Mouse (Mus musculus): ENCODE measurements at regions not wholly inside any gene's neighbourhood (a gene's known extent, or its start where the extent isn't known, plus 50 kb on each side); places are given as distances from the start of the nearest gene placed in this dataset.

DNA sequence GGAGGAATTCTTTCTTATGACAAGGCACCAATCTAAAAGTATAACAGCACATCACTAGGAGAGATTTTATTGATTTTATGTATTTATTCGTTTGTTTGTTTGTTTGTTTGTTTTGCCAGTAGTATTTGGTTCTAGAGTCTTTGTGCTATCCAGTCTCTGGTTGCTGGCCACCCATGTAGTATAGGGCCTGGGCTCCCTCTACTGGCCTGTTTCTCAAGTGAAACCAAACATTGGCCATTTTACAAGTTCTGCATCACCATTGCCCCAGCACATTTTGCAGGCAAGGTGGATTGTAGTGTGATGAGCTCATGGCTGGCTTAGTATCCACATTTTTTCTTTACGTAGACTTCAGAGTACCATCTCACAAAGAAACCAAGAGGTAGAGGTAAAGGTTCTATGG, 376.9 kb upstream of the Luzp2 start:
- peak; percentile 32 to 54 for DNase-seq (ENCODE audit: low spot score in 2 of 2)
- intact Hi-C loops (cut with DNase I), result no loop called here

DNA sequence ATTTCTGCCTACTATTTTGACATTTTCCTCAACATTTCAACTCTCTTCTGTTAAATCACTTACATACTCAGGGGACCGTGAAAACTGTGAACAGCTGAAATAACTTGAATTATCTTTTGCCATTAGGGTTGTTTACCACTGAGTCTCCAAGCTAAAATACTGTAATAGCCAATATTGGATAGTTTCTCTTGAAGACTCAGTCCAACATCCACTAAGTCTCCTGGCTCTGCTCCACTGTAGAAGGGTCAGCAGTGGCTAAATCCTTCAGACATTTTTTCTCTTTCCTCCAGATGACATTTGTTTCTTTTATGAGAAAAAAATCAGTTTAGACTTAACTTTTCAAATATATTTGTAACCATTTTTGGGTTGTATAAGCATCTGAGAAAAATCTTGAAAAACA, 344.0 kb upstream of the Luzp2 start:
- intact Hi-C loops (cut with DNase I), result no loop called here
- no peak for DNase-seq (ENCODE audit: low spot score in 2 of 2)

DNA sequence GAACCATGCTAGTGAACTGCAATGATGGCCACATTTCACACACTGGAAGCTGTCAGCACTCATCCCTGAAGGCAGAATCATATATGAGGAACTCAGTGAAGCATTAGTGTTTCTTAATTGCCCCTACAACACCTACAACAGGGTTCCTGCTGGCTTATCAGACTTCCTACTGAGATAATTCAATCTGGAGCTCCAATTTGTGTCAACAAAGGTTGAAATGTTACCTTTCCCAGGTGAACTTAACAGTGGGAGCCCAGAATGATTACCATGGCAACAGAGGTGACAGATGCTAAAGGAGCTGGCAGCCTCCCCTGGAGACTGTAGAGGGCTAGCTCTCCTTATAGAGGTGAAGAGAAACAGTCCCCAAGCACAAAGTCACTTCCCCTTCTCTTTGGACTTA, 330.1 kb upstream of the Luzp2 start:
- intact Hi-C loops (cut with DNase I), result no loop called here
- DNase-seq (ENCODE audit: low spot score in 2 of 2), result no peak

DNA sequence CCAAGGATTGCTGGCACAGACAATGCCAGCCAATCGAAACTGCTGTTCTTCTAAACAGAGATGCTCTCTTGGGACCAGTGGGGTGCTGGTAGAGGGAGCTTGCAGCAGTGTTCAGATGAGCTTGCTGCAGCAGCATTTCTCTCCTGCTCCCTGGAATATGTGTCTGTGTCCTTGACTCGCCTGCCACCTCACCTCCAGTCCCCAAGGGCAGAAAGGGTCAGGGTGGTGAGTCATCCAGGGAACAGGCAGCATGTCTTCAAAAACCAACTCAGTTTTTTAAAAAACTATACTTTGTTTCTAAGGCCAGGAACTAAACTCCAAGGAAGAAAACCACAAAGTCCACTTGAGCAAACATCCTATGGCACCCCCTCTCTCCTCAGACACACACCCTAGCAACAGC, 328.3 kb upstream of the Luzp2 start:
- intact Hi-C loops (cut with DNase I), result no loop called here

DNA sequence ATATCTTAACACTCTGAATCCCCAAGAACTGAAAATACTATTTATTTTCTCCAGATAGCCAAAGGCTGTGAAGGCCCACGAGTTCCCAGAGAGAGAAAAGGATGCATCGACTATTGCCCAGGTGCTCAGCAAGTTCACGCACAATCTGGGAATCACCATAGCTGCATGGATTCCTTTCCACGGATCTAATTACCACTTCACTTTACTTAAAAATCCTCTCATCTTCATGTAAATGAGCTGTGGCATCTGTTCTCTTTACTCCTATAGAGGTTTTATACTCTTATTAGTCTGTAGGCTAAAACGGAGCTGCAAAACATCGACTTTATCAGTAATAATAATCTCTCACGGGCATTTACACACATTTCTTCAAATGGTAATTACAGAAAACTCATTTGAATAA, 299.6 kb upstream of the Luzp2 start:
- DNase-seq (ENCODE audit: low spot score in 2 of 2), result no peak

More for the DNA sequence above, 328.3 kb upstream of the Luzp2 start:
- no peak for DNase-seq (ENCODE audit: low spot score in 2 of 2)

DNA sequence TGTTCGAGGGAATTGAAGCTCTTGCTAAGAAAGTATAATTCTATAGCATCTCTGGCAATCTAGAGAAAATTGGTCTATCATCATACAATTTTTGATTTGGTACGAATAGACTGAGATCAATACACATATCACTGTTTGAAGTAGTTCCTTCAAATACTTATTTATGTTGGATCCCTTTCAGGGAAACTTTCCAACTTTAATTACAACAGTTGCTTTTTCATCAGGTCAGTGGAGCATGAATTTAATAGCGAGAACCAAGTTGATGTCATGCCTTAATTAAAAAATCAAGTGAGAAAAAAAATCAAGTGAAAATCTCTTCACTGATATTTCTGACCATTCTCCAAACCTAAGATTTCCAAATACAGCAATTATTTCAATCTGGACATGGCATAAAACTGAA, 277.9 kb upstream of the Luzp2 start:
- no peak for DNase-seq (ENCODE audit: low spot score in 2 of 2)
- intact Hi-C loops (cut with DNase I), result no loop called here

More for the DNA sequence above, 299.6 kb upstream of the Luzp2 start:
- intact Hi-C loops (cut with DNase I), result no loop called here

DNA sequence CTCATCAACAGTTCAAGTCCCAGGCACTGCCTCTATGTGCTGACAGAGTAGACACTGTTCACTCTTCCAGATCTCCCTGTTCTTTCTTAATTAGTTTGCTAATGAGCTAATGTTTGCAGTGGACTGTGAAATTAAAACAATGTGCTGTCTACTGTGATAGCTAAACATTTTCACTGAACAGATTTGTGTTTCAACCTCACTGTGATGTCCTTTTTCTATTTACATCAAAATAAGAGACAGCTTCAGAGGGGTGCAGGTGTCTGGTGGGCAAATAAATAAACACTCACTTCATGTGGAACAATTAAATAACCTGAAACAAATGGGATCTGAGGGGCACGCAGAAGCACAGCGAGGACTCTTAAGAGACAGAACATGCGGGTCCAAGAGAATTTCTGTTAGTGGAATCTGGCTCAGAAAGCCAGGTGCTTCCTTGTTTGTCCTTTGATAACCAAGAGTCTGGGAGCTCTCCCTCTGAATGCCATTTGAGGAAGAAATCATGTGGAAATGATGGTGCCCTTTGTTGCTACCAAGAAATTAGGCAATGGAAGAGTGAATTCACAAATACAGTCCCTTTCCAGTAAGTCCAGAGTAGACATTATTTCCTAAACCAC, 269.6 kb upstream of the Luzp2 start:
- intact Hi-C loops (cut with DNase I), result no loop called here
- DNase-seq (ENCODE audit: low spot score in 2 of 2), result no peak

DNA sequence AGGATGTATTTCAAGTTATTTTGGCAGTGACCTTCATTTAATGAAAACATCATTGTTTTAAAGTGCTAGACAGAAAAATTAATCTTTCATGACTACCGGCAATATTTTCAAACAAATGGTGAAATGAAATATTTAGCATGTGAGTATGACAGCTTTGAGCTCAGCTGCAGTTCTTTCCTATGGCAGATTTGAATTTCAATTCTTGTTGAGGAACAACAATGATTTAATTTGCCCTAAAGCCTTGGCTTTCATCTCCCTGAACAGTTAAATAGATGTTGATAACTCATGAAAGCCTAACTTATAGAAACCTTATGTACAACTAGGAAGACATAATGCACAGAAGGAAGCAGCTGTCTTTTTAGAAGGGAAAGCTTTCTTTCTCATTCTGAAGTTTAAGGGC, 235.5 kb upstream of the Luzp2 start:
- no peak for DNase-seq (ENCODE audit: low spot score in 2 of 2)
- intact Hi-C loops (cut with DNase I), result no loop called here

DNA sequence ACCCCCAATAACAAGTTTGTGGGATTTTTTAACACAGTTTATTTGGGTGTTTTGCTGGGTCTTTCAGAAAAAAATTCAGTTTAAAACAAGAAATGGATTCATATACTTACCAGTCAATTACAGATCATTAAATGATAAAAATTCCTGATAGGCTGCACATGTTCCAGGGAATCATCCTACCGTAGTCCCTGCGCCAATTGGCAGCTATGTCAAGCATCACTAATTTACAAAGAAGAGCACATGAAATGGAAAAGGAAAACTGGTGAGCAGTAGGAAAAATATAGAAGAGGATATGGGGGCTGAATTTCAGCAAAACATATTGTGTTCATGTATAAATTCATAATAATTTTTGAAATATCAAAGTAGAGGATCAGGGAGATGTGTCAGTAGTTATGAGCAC, 212.9 kb upstream of the Luzp2 start:
- intact Hi-C loops (cut with DNase I), result no loop called here
- DNase-seq (ENCODE audit: low spot score in 2 of 2), result no peak

DNA sequence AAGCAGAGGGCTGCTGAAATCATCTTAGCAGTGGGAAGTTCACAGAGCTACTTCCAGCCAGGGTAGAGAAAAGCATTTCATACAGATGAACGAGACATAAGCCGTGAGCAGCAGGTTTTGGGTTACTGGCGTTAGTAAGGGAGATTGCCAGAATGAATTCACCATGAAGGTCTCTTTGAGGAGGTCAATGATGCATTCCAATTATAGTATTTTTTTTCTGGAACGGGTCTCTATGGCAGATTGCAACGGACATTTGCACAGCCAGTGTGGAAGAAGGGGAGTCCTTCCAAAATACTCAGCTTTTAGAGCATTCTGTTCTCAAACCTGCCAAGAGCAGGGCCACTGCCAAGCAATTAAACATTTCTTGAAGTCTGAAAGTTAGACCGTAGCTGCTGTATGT, 201.4 kb upstream of the Luzp2 start:
- intact Hi-C loops (cut with DNase I), result no loop called here
- peak; percentile 8 to 26 for DNase-seq (ENCODE audit: low spot score in 2 of 2)

DNA sequence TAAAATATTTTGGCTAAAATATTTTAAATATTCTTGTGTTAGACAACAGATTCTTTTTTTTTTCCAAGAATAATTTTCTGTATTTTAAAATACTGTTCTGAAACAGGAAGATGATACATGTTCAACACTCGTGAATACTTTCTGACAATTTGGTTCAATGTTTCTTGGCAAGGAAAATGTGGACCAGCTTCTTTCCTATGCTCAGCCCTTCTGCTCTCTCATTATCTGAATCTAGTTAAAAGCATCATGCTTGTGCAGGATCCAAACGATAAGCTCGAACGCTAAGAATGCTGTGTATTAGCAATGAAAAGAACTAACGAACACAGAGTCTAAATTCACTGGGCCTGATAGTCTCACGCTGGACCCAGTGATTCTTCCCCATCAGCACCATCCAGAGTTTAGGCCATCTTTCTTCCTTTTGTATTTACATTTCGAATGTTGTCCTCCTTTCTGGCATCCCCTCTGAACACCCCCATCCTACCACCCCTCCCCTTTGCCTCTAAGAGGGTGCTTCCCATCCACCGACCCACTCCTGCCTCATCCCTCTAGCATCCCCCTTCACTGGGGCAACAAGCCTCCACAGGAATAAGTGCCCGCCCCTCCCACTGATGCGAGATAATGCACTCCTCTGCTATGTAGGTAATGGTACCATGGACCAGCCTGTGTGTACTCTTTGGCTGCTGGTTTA, 200.8 kb upstream of the Luzp2 start:
- intact Hi-C loops (cut with DNase I), result no loop called here
- DNase-seq (ENCODE audit: low spot score in 2 of 2), result peak in 1 of 2 experiments; percentile 16

DNA sequence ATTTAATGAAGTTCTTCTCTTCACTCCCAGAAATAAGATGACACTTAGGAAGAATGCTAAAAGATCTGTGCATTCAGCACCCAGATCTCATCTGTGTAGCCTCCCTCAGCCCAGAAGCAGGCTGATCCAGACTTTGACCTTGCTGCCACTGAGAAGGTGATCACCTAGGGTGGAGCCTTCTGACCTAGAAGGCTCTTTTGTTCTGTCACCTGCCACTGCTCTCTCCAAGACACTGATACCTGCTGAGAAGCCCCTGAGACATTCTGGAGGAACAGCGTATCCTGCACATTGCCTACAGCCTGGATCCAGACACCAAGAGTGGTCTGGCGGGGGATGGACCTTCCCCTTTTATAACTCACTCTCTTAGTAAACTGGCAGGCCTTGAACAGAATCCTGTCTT, 190.0 kb upstream of the Luzp2 start:
- intact Hi-C loops (cut with DNase I), result no loop called here
- no peak for DNase-seq (ENCODE audit: low spot score in 2 of 2)

DNA sequence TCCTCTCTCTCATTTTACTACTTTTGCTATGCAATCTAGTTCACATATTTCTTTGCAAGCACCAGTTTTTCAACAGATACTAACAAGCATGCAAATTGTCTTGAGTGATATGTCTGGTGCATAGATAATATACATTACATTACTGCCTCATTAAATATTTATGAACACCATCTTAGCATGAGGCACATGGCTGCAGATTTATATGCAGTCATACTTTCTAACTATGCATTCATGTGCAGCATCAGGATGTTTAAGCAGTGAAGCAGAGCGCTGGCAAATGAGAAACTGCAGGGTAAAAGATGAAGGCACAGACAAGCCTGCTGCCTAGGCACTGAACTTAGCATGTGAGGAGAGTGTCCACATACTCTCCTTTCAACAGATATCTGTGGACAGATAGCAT, 186.3 kb upstream of the Luzp2 start:
- intact Hi-C loops (cut with DNase I), result no loop called here
- no peak for DNase-seq (ENCODE audit: low spot score in 2 of 2)
